Mouse (Mus musculus) myocyte (in vitro differentiated cells): ENCODE results near the gene Il1rl2. TPM values are rescaled to one million over a fixed set of nuclear protein-coding genes. Genes with fewer than 3 reads are reported as not detected.

Experiments
- H3K27me3 ChIP-seq: one replicate; pipeline ENCODE4 v1.6.1; 2011; ENCODE audit not compliant: control insufficient read depth, insufficient read depth, insufficient read length
- H3K36me3 ChIP-seq: one replicate; pipeline ENCODE4 v1.6.1; 2011; ENCODE audit not compliant: control insufficient read depth, insufficient read depth
- H3K4me2 ChIP-seq: one replicate; pipeline ENCODE4 v1.6.1; 2011; ENCODE audit warnings: low read depth, control low read depth
- H3K4me3 ChIP-seq: one replicate; pipeline ENCODE4 v1.5.1; 2011; ENCODE audit warnings: mild to moderate bottlenecking, control low read depth, moderate library complexity
- H3K79me2 ChIP-seq: one replicate; pipeline ENCODE4 v1.6.1; 2011; ENCODE audit not compliant: control insufficient read depth, insufficient read depth
- H3ac ChIP-seq: one replicate; pipeline ENCODE4 v1.6.1; 2011; ENCODE audit not compliant: control insufficient read depth, insufficient read length
- CEBPB ChIP-seq: IDR thresholded peaks from 2 replicates; pipeline ENCODE4 v1.6.1; 2011; ENCODE audit warnings: mild to moderate bottlenecking, moderate library complexity; ENCODE audit not compliant: poor library complexity, insufficient read depth, severe bottlenecking
- E2F4 ChIP-seq: IDR thresholded peaks from one replicate; pipeline ENCODE4 v1.6.1; 2011; ENCODE audit warnings: mild to moderate bottlenecking, control low read depth, moderate library complexity; ENCODE audit not compliant: insufficient read depth
- MAX ChIP-seq: IDR thresholded peaks from one replicate; pipeline ENCODE4 v1.6.1; 2011; ENCODE audit warnings: low read depth, mild to moderate bottlenecking, control low read depth
- MYOD1 ChIP-seq, 3 experiments: IDR thresholded peaks; one replicate each; pipeline ENCODE4 v1.6.1; 2011; ENCODE audit warnings: control low read depth in 2 of 3, low read depth in 2 of 3, mild to moderate bottlenecking in 2 of 3, moderate library complexity in 1 of 3; ENCODE audit not compliant: insufficient read length in 2 of 3, control insufficient read depth in 1 of 3
- MYOG ChIP-seq, 3 experiments: IDR thresholded peaks; one replicate each; pipeline ENCODE4 v1.6.1; 2011; ENCODE audit warnings: control low read depth in 2 of 3, low read depth in 2 of 3, mild to moderate bottlenecking in 2 of 3; ENCODE audit not compliant: insufficient read length in 2 of 3, control insufficient read depth in 1 of 3, insufficient read depth in 1 of 3
- POLR2A ChIP-seq: IDR thresholded peaks from one replicate; pipeline ENCODE4 v1.6.1; 2011; ENCODE audit warnings: low read depth, mild to moderate bottlenecking, control low read depth, moderate library complexity; ENCODE audit not compliant: insufficient read length
- POLR2AphosphoS2 ChIP-seq: IDR thresholded peaks from one replicate; pipeline ENCODE4 v1.6.1; 2011; ENCODE audit warnings: low read depth, control low read depth; ENCODE audit not compliant: insufficient read length
- REST ChIP-seq: IDR thresholded peaks from one replicate; pipeline ENCODE4 v1.6.1; 2011; ENCODE audit warnings: mild to moderate bottlenecking, control low read depth, moderate library complexity; ENCODE audit not compliant: insufficient read depth, insufficient read length
- SRF ChIP-seq: IDR thresholded peaks from one replicate; pipeline ENCODE4 v1.6.1; 2011; ENCODE audit warnings: low read depth; ENCODE audit not compliant: control insufficient read depth, insufficient read length
- TCF12 ChIP-seq: IDR thresholded peaks from one replicate; pipeline ENCODE4 v1.6.1; 2011; ENCODE audit warnings: mild to moderate bottlenecking, control low read depth; ENCODE audit not compliant: poor library complexity, insufficient read depth, severe bottlenecking
- TCF3 ChIP-seq: IDR thresholded peaks from one replicate; pipeline ENCODE4 v1.6.1; 2011; ENCODE audit warnings: low read depth, control low read depth; ENCODE audit not compliant: insufficient read length
- USF1 ChIP-seq: IDR thresholded peaks from one replicate; pipeline ENCODE4 v1.6.1; 2011; ENCODE audit warnings: low read depth, mild to moderate bottlenecking, control low read depth, moderate library complexity
- polyA plus RNA-seq: library from polyadenylated mRNA; unstranded; fragments of >200 nt; fragmentation: generic; extraction: Trizol; gene quantifications from one replicate; pipeline ENCODE4 v1.2.1, GENCODE M21; 2012; ENCODE audit warnings: missing spikeins

Il1rl2 gene
- polyA plus RNA-seq, 1 experiment, result not detected

DNA sequence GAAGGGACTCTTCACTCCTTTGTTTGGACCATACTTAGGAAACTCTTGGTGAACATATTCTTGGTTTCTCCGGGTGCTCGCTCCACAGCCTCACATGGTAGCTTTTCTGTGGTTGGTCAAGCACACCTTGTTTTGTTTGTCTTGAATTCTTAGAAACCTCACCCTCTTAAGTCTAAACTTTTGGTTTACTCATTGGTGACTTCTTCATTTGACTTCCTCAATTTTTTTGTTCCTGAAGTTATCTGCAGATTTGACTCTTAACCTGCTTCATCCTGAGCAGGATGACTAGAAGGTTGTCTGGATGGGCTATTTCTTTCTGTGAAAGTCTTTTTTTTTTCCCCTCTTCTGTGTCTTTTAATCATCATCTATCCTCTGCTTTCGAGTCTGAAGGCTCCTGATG lies 30.3 kb downstream of the Il1rl2 start:
- Histone ChIP-seq H3K4me3 (no peak overlapping the region), H3K4me2 (no peak overlapping the region), H3K27me3 (no peaks in the 10 kb centered on the region), H3K36me3 (no peaks in the 10 kb centered on the region), H3ac (no peak overlapping the region), H3K79me2 (no peaks in the 10 kb centered on the region)
- no peak for TF ChIP-seq USF1

DNA sequence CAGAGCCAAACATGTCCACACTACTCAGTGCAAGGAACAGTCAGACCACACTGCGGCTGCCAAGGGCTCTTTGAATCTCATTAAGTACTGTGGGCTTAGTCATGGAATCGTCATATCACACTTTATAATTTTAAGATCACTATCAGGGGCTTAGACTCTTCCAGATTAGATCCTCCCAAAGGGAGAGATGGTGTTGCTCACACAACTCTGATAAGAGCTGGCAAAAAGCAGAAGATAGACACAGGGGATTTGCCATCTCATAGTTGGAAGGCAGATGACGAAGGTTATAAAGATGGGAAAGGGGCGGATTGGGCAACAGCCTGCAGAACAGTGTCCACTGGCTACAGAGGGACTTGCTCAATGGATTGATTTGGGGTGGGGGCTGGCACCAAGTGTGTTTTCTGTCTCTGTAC lies 31.0 kb downstream of the Il1rl2 start:
- H3K4me3 ChIP-seq, result no peak overlapping the region
- no peaks in the 10 kb centered on the region for H3K27me3 ChIP-seq
- TF ChIP-seq POLR2AphosphoS2 (no peak), SRF (no peak), MYOD1 (IDR thresholded peaks at IDR 0.05; ENCODE audit: control insufficient read depth in 1 of 3, insufficient read length in 2 of 3, low read depth in 2 of 3) (no peak), CEBPB (no peak), TCF3 (no peak)
- H3ac ChIP-seq, result no peak overlapping the region
- no peak overlapping the region for H3K4me2 ChIP-seq
- no peaks in the 10 kb centered on the region for H3K79me2 ChIP-seq
- H3K36me3 ChIP-seq, result no peaks in the 10 kb centered on the region

DNA sequence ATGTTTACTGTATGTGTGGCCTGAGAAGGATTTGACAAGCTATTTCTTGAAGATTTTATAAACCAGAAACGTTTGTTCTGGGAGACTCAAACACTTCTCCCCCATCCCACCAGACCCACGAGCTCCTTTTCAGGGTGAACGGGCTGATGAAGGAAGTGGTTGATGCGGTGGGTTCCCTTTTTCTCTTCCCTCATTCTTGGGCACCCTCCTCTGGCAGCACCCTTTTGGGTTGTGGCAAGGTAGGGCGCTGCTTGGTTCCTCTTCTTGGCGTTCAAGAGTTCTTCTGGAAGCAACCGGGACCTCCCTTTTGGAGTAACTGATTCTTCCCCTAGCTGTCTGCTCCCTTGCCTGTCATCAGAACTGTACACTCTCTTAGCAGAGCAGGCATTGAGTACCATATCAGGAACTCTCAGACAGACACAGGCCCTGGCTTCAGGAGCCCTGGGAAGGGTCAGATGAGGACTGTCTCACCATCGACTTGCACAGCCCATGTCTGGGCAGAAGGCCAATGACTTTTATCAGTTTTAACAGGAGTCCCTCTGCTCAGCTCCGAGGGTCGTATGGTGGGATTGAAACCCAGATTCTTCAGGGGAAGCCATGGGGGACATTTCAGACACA lies 31.6 kb downstream of the Il1rl2 start:
- Histone ChIP-seq H3K4me3 (no peak overlapping the region), H3K36me3 (no peaks in the 10 kb centered on the region), H3ac (no peak overlapping the region), H3K4me2 (no peak overlapping the region), H3K79me2 (no peaks in the 10 kb centered on the region), H3K27me3 (no peaks in the 10 kb centered on the region)
- TF ChIP-seq MYOD1 (IDR thresholded peaks at IDR 0.05; ENCODE audit: control insufficient read depth in 1 of 3, insufficient read length in 2 of 3, low read depth in 2 of 3), result no peak

DNA sequence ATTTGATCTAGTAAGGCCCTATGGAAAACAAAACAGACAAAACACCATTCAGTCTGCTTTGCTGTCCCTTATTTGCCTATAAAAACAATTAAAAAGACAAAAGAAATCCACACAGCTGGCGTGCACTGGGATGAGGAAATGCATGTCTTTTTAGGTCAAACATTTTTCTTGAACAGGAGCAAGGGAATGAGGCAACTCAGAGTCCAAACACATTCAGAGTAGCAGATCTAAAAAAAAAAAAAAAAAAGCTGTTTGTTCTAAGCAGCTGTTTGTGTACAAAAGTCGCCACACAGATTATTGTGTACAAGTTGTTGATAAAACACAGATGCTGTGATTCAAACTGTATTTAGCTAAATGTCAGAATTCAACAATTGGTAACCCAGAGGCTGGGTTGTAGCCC lies 33.5 kb downstream of the Il1rl2 start:
- no peaks in the 10 kb centered on the region for H3K79me2 ChIP-seq
- H3ac ChIP-seq, result no peak overlapping the region
- TF ChIP-seq E2F4 (no peak), CEBPB (no peak), POLR2AphosphoS2 (no peak), MYOG (IDR thresholded peaks at IDR 0.05; ENCODE audit: control insufficient read depth in 1 of 3, insufficient read depth in 1 of 3, insufficient read length in 2 of 3, low read depth in 2 of 3) (no peak), TCF3 (no peak), POLR2A (no peak), MYOD1 (IDR thresholded peaks at IDR 0.05; ENCODE audit: control insufficient read depth in 1 of 3, insufficient read length in 2 of 3, low read depth in 2 of 3) (no peak)
- H3K4me2 ChIP-seq, result no peak overlapping the region
- no peaks in the 10 kb centered on the region for H3K27me3 ChIP-seq
- H3K4me3 ChIP-seq, result no peak overlapping the region
- no peaks in the 10 kb centered on the region for H3K36me3 ChIP-seq

DNA sequence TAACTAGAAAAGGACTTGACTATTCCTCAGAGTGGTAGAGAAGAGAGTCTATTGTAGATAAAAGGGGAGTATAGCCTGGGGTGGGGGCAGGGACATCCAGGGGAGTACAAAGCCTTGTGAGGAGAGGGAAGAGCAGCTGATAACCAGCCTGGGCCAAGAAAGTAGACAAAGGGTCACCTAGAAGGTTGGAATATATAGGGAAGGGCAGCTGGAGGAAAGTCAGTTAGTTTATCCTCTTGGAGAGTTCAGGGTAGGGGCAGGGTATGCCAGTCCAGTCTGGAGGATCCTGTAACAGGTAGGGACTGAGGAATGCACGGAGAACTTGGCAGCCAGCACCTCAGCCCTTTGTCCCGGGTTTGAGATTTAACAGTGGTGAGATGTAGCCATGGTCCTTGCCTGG lies 33.9 kb downstream of the Il1rl2 start:
- Histone ChIP-seq H3K4me3 (no peak overlapping the region), H3K36me3 (no peaks in the 10 kb centered on the region), H3K27me3 (no peaks in the 10 kb centered on the region), H3K79me2 (no peaks in the 10 kb centered on the region), H3K4me2 (no peak overlapping the region), H3ac (no peak overlapping the region)
- TF ChIP-seq POLR2A (no peak), REST (no peak), SRF (no peak), TCF12 (no peak), CEBPB (no peak), E2F4 (no peak), USF1 (no peak)

DNA sequence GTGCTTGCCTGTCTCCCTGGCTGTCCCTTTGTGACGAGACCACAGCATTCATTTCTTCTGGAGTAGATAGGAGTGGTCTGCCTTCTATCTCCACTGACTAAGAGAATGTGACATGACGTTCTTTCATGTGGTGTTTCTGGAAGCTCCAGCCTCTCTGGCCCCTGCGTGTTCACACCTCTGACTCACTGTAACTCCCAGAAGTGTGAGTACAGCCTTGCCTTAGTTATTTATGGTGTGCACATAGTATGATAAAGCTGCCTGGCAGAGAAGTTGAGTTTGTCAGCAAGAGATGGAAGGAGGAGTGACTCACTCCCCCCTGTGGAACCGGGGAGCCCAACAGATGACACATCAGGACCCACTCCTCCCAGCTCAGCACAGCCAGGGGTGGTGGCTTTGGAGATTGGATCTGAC lies 34.4 kb downstream of the Il1rl2 start:
- Histone ChIP-seq H3K79me2 (no peaks in the 10 kb centered on the region), H3K4me2 (no peak overlapping the region), H3K4me3 (no peak overlapping the region), H3K36me3 (no peaks in the 10 kb centered on the region), H3K27me3 (no peaks in the 10 kb centered on the region), H3ac (no peak overlapping the region)
- TF ChIP-seq POLR2A (no peak), REST (no peak), CEBPB (no peak), TCF3 (no peak), MYOG (IDR thresholded peaks at IDR 0.05; ENCODE audit: control insufficient read depth in 1 of 3, insufficient read depth in 1 of 3, insufficient read length in 2 of 3, low read depth in 2 of 3) (no peak), TCF12 (no peak), MYOD1 (IDR thresholded peaks at IDR 0.05; ENCODE audit: control insufficient read depth in 1 of 3, insufficient read length in 2 of 3, low read depth in 2 of 3) (no peak), MAX (no peak), SRF (no peak), USF1 (no peak), E2F4 (no peak), POLR2AphosphoS2 (no peak)
